Mouse (Mus musculus) limb, embryonic 12.5 days (tissue): Measurements from ENCODE around the gene Gcnt3. TPM values are rescaled to one million over a fixed set of nuclear protein-coding genes. Genes with fewer than 3 reads are reported as not detected.

ENCODE experiments used
- polyA plus RNA-seq: library from polyadenylated mRNA; unstranded; fragments of >200 nt; fragmentation: Nextera tagmentation; extraction: Ambion mirVana; gene quantifications from 2 replicates; pipeline ENCODE4 v1.2.1, GENCODE M21; 2016

Gcnt3 gene
- polyA plus RNA-seq, 1 experiment from 2014 or later = not detected

Other genes with a start within 250 kb of the Gcnt3 start
- 103 and 112 TPM in 2 replicates for gene Bnip2, start 48.6 kb downstream of the Gcnt3 start, polyA plus RNA-seq
- gene Gtf2a2, start 25.5 kb downstream of the Gcnt3 start, polyA plus RNA-seq = 213 TPM in 2 replicates
- gene Fam81a, start 104.5 kb upstream of the Gcnt3 start, polyA plus RNA-seq = 1.7 and 2.4 TPM in 2 replicates
- 24.6 and 26.8 TPM in 2 replicates for gene Myo1e, start 169.3 kb upstream of the Gcnt3 start, polyA plus RNA-seq